Mouse (Mus musculus) olfactory bulb, adult 2 months (tissue): ENCODE results near the gene Ankrd44.

Experiments used
- CTCF ChIP-seq: fragments of 200-500 bp; IDR thresholded peaks from 2 replicates; pipeline ENCODE4 v1.5.1; 2012; ENCODE audit warnings: low read depth, mild to moderate bottlenecking, low read length, moderate library complexity; ENCODE audit not compliant: insufficient read depth
- POLR2A ChIP-seq: fragments of 200-500 bp; IDR thresholded peaks from 2 replicates; pipeline ENCODE4 v1.6.1; 2012; ENCODE audit warnings: mild to moderate bottlenecking, low read depth, low read length, moderate library complexity; ENCODE audit not compliant: insufficient read depth

GRCm38 (mm10) chr1:54789327-54789960, 136.7 kb downstream of the Ankrd44 start:
- no peak for TF ChIP-seq POLR2A
- no peak for TF ChIP-seq CTCF
